ENCODE assay signal across 23 mouse cellular contexts in the genomic region with DNA sequence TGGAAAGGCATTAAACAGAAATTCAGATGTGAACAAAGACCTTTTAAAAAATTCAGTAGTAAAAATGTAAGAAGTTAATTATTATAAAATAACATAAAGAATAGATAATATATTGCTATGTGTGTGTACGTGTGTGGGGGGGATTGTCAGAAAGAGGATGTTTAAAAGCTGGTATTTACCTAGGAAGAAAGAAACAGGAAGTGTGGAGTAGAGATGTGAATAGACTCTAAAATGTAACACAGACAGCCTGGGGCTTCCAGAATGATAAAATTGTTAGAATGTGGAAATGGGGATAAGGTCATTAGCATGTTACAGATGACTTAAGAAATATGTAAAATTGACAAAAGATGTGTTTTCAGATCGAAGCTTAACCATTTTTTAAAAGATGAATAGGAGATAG. TPM values are rescaled to one million over a fixed set of nuclear protein-coding genes. Genes with fewer than 3 reads are reported as not detected.
"Had no signal": no experiment of that assay in that cellular context is flagged by ENCODE, and none has a peak within 500 bp of the region (broad histone marks: within the 10 kb centered on the region; RNA-seq: fewer than 3 reads in every experiment).

No protein-coding gene starts in this region.

- H3K36me3 ChIP-seq: liver, embryonic 15.5 days; lung, embryonic 15.5 days; midbrain, embryonic 13.5 days; midbrain, embryonic 15.5 days; neural tube, embryonic 13.5 days; neural tube, embryonic 15.5 days had no signal

- H3K27me3 ChIP-seq: liver, embryonic 15.5 days; lung, embryonic 15.5 days; megakaryocyte, embryonic 14.5 days; midbrain, embryonic 13.5 days; midbrain, embryonic 15.5 days; neural tube, embryonic 13.5 days; neural tube, embryonic 15.5 days had no signal

- ATAC-seq: liver, postnatal 0 days; lung, postnatal 0 days; midbrain, embryonic 13.5 days; midbrain, embryonic 15.5 days had no signal

- DNase-seq: liver, postnatal 0 days; lung, adult 2 months; lung, postnatal 14 days; lung, postnatal 36 days; retina, postnatal 1 day; right cerebral cortex, adult 18-20 months; right cerebral cortex, postnatal 25 days; right cerebral cortex, postnatal 4 days; spleen, adult 18-20 months; thymus, adult 2 months; thymus, postnatal 25 days; thymus, postnatal 4 days had no signal

- H3K4me3 ChIP-seq: liver, embryonic 15.5 days; lung, embryonic 15.5 days; megakaryocyte, embryonic 14.5 days; midbrain, embryonic 13.5 days; midbrain, embryonic 15.5 days; myocyte; neural tube, embryonic 13.5 days; neural tube, embryonic 15.5 days had no signal

- H3K9ac ChIP-seq: liver, embryonic 15.5 days; liver, postnatal 0 days; lung, embryonic 15.5 days; midbrain, embryonic 13.5 days; midbrain, embryonic 15.5 days; neural tube, embryonic 13.5 days; neural tube, embryonic 15.5 days had no signal

- H3K4me1 ChIP-seq: liver, embryonic 15.5 days; lung, embryonic 15.5 days; midbrain, embryonic 15.5 days; neural tube, embryonic 13.5 days; neural tube, embryonic 15.5 days had no signal

- H3K27ac ChIP-seq: liver, embryonic 15.5 days; lung, embryonic 15.5 days; macrophage; midbrain, embryonic 13.5 days; midbrain, embryonic 15.5 days; neural tube, embryonic 13.5 days; neural tube, embryonic 15.5 days had no signal

RNA-seq across cellular contexts. Expression of gene Adgb, which starts 12.0 kb away (rescaled TPM):
- polyA plus RNA-seq: myocyte; small intestine, adult 2 months had no signal
